Mouse (Mus musculus) embryonic facial prominence, embryonic 11.5 days (tissue): ENCODE measurements around the gene Rnf168. TPM values are rescaled to one million over a fixed set of nuclear protein-coding genes. Genes with fewer than 3 reads are reported as not detected.
"Not testable (repeated sequence)": the region's sequence is repeated elsewhere in the genome, so short reads cannot be mapped to it uniquely, and the experiment has no call there.

Experiments used
- ATAC-seq: fragments of 200-750 bp; cut with Nextera tagmentation; replicated peaks from 2 replicates; pipeline ENCODE4 v1.8.0; 2017; ENCODE audit warnings: low read depth; ENCODE audit not compliant: insufficient number of reproducible peaks, low FRiP score, low TSS enrichment
- DNase-seq: peaks from one replicate; pipeline ENCODE4 v3.0.0-alpha.2; 2015; ENCODE audit warnings: low spot score
- H3K27ac ChIP-seq: fragments of 300-500 bp; sonication (generic); replicated peaks from 2 replicates; pipeline ENCODE4 v1.5.1; 2014; ENCODE audit warnings: mild to moderate bottlenecking, low read depth, low read length, control low read depth
- H3K27me3 ChIP-seq: fragments of 300-500 bp; sonication (generic); 2 replicates; pipeline ENCODE4 v1.6.1; 2014; ENCODE audit warnings: mild to moderate bottlenecking, low read length, moderate library complexity, mixed read lengths; ENCODE audit not compliant: control insufficient read depth, insufficient read depth
- H3K36me3 ChIP-seq: fragments of 300-500 bp; sonication (generic); replicated peaks from 2 replicates; pipeline ENCODE4 v1.6.1; 2014; ENCODE audit warnings: low read depth, mild to moderate bottlenecking, low read length, moderate library complexity, mixed read lengths; ENCODE audit not compliant: control insufficient read depth, insufficient read depth
- H3K4me1 ChIP-seq: fragments of 300-500 bp; sonication (generic); 2 replicates; pipeline ENCODE4 v1.6.1; 2014; ENCODE audit warnings: low read length, mixed read lengths; ENCODE audit not compliant: control insufficient read depth, insufficient read depth
- H3K4me2 ChIP-seq: fragments of 300-500 bp; sonication (generic); 2 replicates; pipeline ENCODE4 v1.6.1; 2014; ENCODE audit warnings: low read depth, mild to moderate bottlenecking, control low read depth, low read length, moderate library complexity
- H3K4me3 ChIP-seq: fragments of 300-500 bp; sonication (generic); 2 replicates; pipeline ENCODE4 v1.5.1; 2014; ENCODE audit warnings: low read depth, low read length, control low read depth
- H3K9ac ChIP-seq: fragments of 300-500 bp; sonication (generic); replicated peaks from 2 replicates; pipeline ENCODE4 v1.6.1; 2014; ENCODE audit warnings: mild to moderate bottlenecking, control low read depth, low read length
- H3K9me3 ChIP-seq: fragments of 300-500 bp; sonication (generic); replicated peaks from 2 replicates; pipeline ENCODE4 v1.6.1; 2016; ENCODE audit warnings: mild to moderate bottlenecking, low read length, inconsistent platforms, mixed read lengths; ENCODE audit not compliant: control insufficient read depth
- WGBS: fragments of 180-500 bp; shearing (Covaris S2); extraction: QIAGEN DNeasy Blood & Tissue Kit; methylation state at CpG from one replicate; pipeline ENCODE4 v1.1.7; 2014; 5-methylcytosine and 5-hydroxymethylcytosine counted together
- polyA plus RNA-seq: library from polyadenylated mRNA; unstranded; fragments of >200 nt; fragmentation: Nextera tagmentation; extraction: Ambion mirVana; gene quantifications from 2 replicates; pipeline ENCODE4 v1.2.1, GENCODE M21; 2014

Gene Rnf168
- polyA plus RNA-seq, 1 experiment from 2014 or later: 26.0 TPM

GRCm38 (mm10) chr16:32264225-32264624, 13.0 kb upstream of the Rnf168 start:
- H3K27me3 ChIP-seq, H3K36me3 ChIP-seq, H3K4me1 ChIP-seq, H3K9me3 ChIP-seq, ATAC-seq, H3K4me2 ChIP-seq, H3K27ac ChIP-seq, H3K4me3 ChIP-seq, H3K9ac ChIP-seq: not testable (repeated sequence)
- peak; percentile 40 for DNase-seq
- WGBS: 89% methylated on average over 2 of the region's 2 CpGs

- ATAC-seq (no peak), DNase-seq (no peak)
- no peak within 1 kb of the TSS for H3K27ac ChIP-seq
- no peaks in the 10 kb centered on the region for H3K4me1 ChIP-seq
- H3K9me3 ChIP-seq: no peaks in the 10 kb centered on the region
- no peaks in the 10 kb centered on the region for H3K36me3 ChIP-seq
- H3K9ac ChIP-seq: no peak within 1 kb of the TSS
- H3K4me3 ChIP-seq: no peak within 1 kb of the TSS
- 85% methylated on average over 11 of the region's 11 CpGs for WGBS
- no peaks in the 10 kb centered on the region for H3K27me3 ChIP-seq
- no peak within 1 kb of the TSS for H3K4me2 ChIP-seq
Measured at GRCm38 (mm10) chr16:32271291-32271690, 6.0 kb upstream of the Rnf168 start, which contains the start of gene Smco1. TSS of gene Smco1 (plus strand) at chr16:32271468.

DNA sequence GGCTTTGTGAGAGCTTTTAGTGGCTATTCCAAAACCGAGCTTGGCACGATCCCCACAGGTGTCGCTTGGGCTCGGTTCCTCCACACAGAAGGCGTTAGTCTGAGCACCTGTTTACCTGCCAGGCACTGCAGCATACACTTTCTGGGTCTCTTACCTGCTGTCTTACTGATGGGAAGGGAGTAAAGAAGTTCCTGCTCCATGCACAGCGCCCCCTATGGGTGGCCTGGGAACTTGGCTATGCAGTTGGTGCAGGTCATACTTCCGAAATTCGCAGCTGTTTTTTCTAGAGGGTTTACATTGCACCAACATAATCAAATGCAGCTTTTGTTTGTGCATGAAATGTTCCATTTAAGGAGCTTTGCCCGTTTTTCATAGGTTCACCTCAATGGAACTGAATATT, 3.9 kb upstream of the Rnf168 start:
- 49% methylated on average over 9 of the region's 9 CpGs for WGBS
- H3K4me1 ChIP-seq: no peaks in the 10 kb centered on the region
- no peak overlapping the region for H3K4me3 ChIP-seq
- H3K9me3 ChIP-seq: no peaks in the 10 kb centered on the region
- DNase-seq: peak; percentile 15
- H3K36me3 ChIP-seq: no peaks in the 10 kb centered on the region
- H3K27me3 ChIP-seq: no peaks in the 10 kb centered on the region
- H3K4me2 ChIP-seq: no peak overlapping the region
- no peak overlapping the region for H3K9ac ChIP-seq
- ATAC-seq: no peak
- H3K27ac ChIP-seq: no peak overlapping the region

- Histone ChIP-seq H3K4me2 (no peak overlapping the region), H3K27ac (no peak overlapping the region), H3K4me1 (no peaks in the 10 kb centered on the region), H3K4me3 (no peak overlapping the region), H3K9me3 (no peaks in the 10 kb centered on the region), H3K27me3 (no peaks in the 10 kb centered on the region), H3K9ac (no peak overlapping the region), H3K36me3 (no peaks in the 10 kb centered on the region; the same call in 1 of the 2 replicates)
- ATAC-seq (no peak), DNase-seq (no peak)
- WGBS: 88% methylated on average over 6 of the region's 6 CpGs
Measured at GRCm38 (mm10) chr16:32275041-32275440, 2.2 kb upstream of the Rnf168 start.

GRCm38 (mm10) chr16:32275830-32276229, 1.4 kb upstream of the Rnf168 start:
- Histone ChIP-seq H3K4me2 (no peak overlapping the region), H3K9me3 (no peaks in the 10 kb centered on the region), H3K4me1 (no peaks in the 10 kb centered on the region), H3K4me3 (no peak overlapping the region), H3K9ac (no peak overlapping the region), H3K36me3 (no peaks in the 10 kb centered on the region; the same call in 1 of the 2 replicates), H3K27ac (no peak overlapping the region), H3K27me3 (no peaks in the 10 kb centered on the region)
- whole genome bisulfite sequencing: 70% methylated on average over 1 of the region's 1 CpGs
- ATAC-seq (no peak), DNase-seq (no peak)

DNA sequence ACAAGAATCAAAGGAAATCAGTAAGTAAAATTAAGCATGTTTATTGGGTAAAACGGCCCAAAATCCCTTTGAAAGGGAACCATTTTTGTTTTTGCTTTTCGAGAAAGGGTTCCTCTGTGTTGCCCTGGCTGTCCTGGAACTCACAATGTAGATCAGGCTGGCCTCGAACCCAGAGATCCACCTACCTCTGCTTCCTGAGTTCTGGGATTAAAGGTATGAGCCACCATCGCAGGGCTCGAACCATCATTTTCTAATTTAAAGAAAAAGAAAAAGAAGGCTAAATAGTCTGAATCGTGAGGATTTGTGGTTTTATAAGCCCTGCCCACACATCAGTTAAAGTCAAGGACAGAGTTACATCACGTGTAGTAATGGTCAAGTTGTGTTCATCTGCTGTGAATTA, 1.1 kb downstream of the Rnf168 start:
- Histone ChIP-seq H3K4me2 (peak overlapping the region; percentile 68), H3K9me3 (no peaks in the 10 kb centered on the region), H3K27me3 (no peaks in the 10 kb centered on the region), H3K9ac (peak overlapping the region; percentile 91), H3K4me1 (no peaks in the 10 kb centered on the region), H3K4me3 (peak overlapping the region; percentile 87), H3K36me3 (no peaks in the 10 kb centered on the region; the same call in 1 of the 2 replicates), H3K27ac (no peak overlapping the region)
- WGBS: 55% methylated on average over 7 of the region's 7 CpGs
- DNase-seq (no peak), ATAC-seq (no peak)

GRCm38 (mm10) chr16:32280211-32280610, 3.0 kb downstream of the Rnf168 start:
- H3K9ac ChIP-seq: no peak overlapping the region
- no peak overlapping the region for H3K4me3 ChIP-seq
- WGBS: 97% methylated on average over 8 of the region's 8 CpGs
- H3K27me3 ChIP-seq: no peaks in the 10 kb centered on the region
- H3K4me1 ChIP-seq: no peaks in the 10 kb centered on the region
- DNase-seq (no peak), ATAC-seq (no peak)
- H3K4me2 ChIP-seq: no peak overlapping the region
- H3K36me3 ChIP-seq: peaks cover 3% of the 10 kb centered on the region
- no peaks in the 10 kb centered on the region for H3K9me3 ChIP-seq
- H3K27ac ChIP-seq: no peak overlapping the region

DNA sequence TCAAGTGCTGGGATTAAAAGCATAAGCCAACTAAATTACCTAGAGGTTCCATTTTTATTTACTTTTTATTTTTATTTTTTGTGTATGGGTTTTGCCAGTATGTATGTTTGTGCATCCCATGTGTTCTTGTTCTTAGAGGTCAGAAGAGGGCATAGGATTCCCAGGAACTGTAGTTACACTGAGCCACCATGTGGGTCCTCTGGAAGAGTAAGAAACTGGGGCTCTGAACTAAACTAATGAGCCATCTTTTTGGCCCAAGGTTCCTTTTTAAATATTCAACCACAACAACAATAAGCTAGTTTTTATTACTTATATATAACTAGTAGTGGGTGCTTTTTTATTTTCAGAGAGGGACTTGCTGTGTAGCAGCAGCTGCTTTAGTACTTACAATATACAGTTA, 5.3 kb downstream of the Rnf168 start:
- no peak overlapping the region for H3K9ac ChIP-seq
- H3K27ac ChIP-seq: no peak overlapping the region
- no peak overlapping the region for H3K4me2 ChIP-seq
- no peak for ATAC-seq
- no peaks in the 10 kb centered on the region for H3K9me3 ChIP-seq
- no peaks in the 10 kb centered on the region for H3K4me1 ChIP-seq
- peaks cover 3% of the 10 kb centered on the region for H3K36me3 ChIP-seq
- no peaks in the 10 kb centered on the region for H3K27me3 ChIP-seq
- no peak for DNase-seq
- H3K4me3 ChIP-seq: no peak overlapping the region
